Comparison of ENCODE assay signal across 8 mouse cellular contexts in genomic region chr2:94122182-94123041, GRCm38 (mm10). TPM values are rescaled to one million over a fixed set of nuclear protein-coding genes. Genes with fewer than 3 reads are reported as not detected.
DNase-seq lines count a peak whose midpoint lies in the region; ATAC-seq and TF ChIP-seq lines count a peak whose summit lies in the region.

No protein-coding gene starts in this region.

- no peak overlapping the region for H3K4me3 ChIP-seq in neural tube, embryonic 13.5 days
- H3K4me3 ChIP-seq in liver, embryonic 12.5 days, result no peak overlapping the region

- DNase-seq in Patski (ENCODE audit: low read depth, low spot score), result no peak
- DNase-seq in cerebellum, adult 11 months, result peak; percentile 16
- peak; percentile 50 to 68 for DNase-seq in frontal cortex, adult 2 months (ENCODE audit: extremely low spot score in 1 of 2, low spot score in 1 of 2)
- peak; percentile 20 to 26 for DNase-seq in layer of hippocampus, postnatal 10 days (ENCODE audit: low spot score in 2 of 2)
- no peak for DNase-seq in adrenal gland, adult 18-20 months (ENCODE audit: low spot score in 2 of 2)
- no peak for DNase-seq in lung, postnatal 25 days (ENCODE audit: low spot score)

- in situ Hi-C loops in Patski (cut with MboI; ENCODE audit: low pct_unique_long_range_greater_than_20kb), result no loop called here

- H3K4me1 ChIP-seq in neural tube, embryonic 13.5 days (replicated peaks), result peaks cover 31% of the 10 kb centered on the region
- peaks cover 12% of the 10 kb centered on the region for H3K4me1 ChIP-seq in liver, embryonic 12.5 days

- no peaks in the 10 kb centered on the region for H3K9me3 ChIP-seq in neural tube, embryonic 13.5 days
- no peaks in the 10 kb centered on the region for H3K9me3 ChIP-seq in liver, embryonic 12.5 days (replicated peaks)

- peak overlapping the region; percentile 56 for H3K9ac ChIP-seq in neural tube, embryonic 13.5 days
- H3K9ac ChIP-seq in liver, embryonic 12.5 days, result no peak overlapping the region

- TF ChIP-seq CTCF in Patski (IDR thresholded peaks at IDR 0.05), result no peak

- no peaks in the 10 kb centered on the region for H3K27me3 ChIP-seq in Patski
- no peaks in the 10 kb centered on the region for H3K27me3 ChIP-seq in neural tube, embryonic 13.5 days
- no peaks in the 10 kb centered on the region for H3K27me3 ChIP-seq in liver, embryonic 12.5 days (replicated peaks)

- POLR2A ChIA-PET in Patski (lab: Charles Lee), result no interaction called here

- H3K27ac ChIP-seq in neural tube, embryonic 13.5 days (replicated peaks), result peak overlapping the region; percentile 91
- no peak overlapping the region for H3K27ac ChIP-seq in liver, embryonic 12.5 days

- peak; percentile 67 for ATAC-seq in Patski
- ATAC-seq in neural tube, embryonic 13.5 days (ENCODE audit: low read depth), result peak; percentile 81
- no peak for ATAC-seq in liver, embryonic 12.5 days

- H3K36me3 ChIP-seq in neural tube, embryonic 13.5 days, result no peaks in the 10 kb centered on the region
- no peaks in the 10 kb centered on the region for H3K36me3 ChIP-seq in liver, embryonic 12.5 days

- 33% methylated on average over 7 of the region's 7 CpGs for WGBS in neural tube, embryonic 13.5 days
- WGBS in liver, embryonic 12.5 days (ENCODE audit: insufficient replicate concordance), result 55% methylated on average over 7 of the region's 7 CpGs

- peak overlapping the region; percentile 45 for H3K4me2 ChIP-seq in neural tube, embryonic 13.5 days
- no peak overlapping the region for H3K4me2 ChIP-seq in liver, embryonic 12.5 days

- CTCF ChIA-PET in Patski (lab: Charles Lee), result interaction anchor here (0.8 to 1.5 kb wide), 3 partner anchors 11 to 22 kb away, joined by 3 to 4 read pairs (median 4); no protein-coding TSS in a partner anchor

RNA-seq across cellular contexts. Expression of gene Hsd17b12, which starts 35.4 kb away (rescaled TPM):
- polyA plus RNA-seq in Patski (2021), result 95.1 TPM
- 66.0 and 74.7 TPM in 2 replicates for polyA plus RNA-seq in frontal cortex, adult 2 months (2012; rRNA removed)
- total RNA-seq in layer of hippocampus, postnatal 10 days (2021), result 10 to 100 TPM; 82.7 to 87.5 TPM
- 122 and 132 TPM in 2 replicates for polyA plus RNA-seq in neural tube, embryonic 13.5 days (2015; fragmentation: Nextera tagmentation; extraction: Ambion mirVana)
- polyA plus RNA-seq in liver, embryonic 12.5 days (2016; fragmentation: Nextera tagmentation; extraction: Ambion mirVana), result 70.3 and 70.5 TPM in 2 replicates
- total RNA-seq in adrenal gland, adult 18-20 months (2021), result 100 to 1,000 TPM; 241 to 260 TPM

Comparison
In these comparisons a context has a peak if more than half of its experiments do, and no peak if none do; other contexts are left out.
1. DNase-seq: peak in cerebellum, adult 11 months (single experiment), frontal cortex, adult 2 months (2 of 2) and layer of hippocampus, postnatal 10 days (2 of 2); none in Patski (single experiment), adrenal gland, adult 18-20 months (0 of 2) and lung, postnatal 25 days (single experiment).